Mouse (Mus musculus) gonadal fat pad, adult 2 months (tissue): ENCODE measurements around the gene Optc. TPM values are rescaled to one million over a fixed set of nuclear protein-coding genes. Genes with fewer than 3 reads are reported as not detected.

ENCODE experiments used
- DNase-seq: peaks from one replicate; pipeline ENCODE4 v3.0.0-alpha.2; 2012; ENCODE audit warnings: low read depth
- polyA plus RNA-seq: library from polyadenylated mRNA; depleted of rRNA; stranded (reverse); fragments of >200 nt; gene quantifications from 2 replicates; pipeline ENCODE4 v1.2.3, GENCODE M21; 2012; rRNA removed

Gene Optc
- polyA plus RNA-seq = 9.6 and 10.3 TPM in 2 replicates

GRCm38 (mm10) chr1:133907949-133908658, at the start of gene Optc:
Gene Optc (minus strand): TSS chr1:133907999.
- DNase-seq = no peak

GRCm38 (mm10) chr1:133954009-133954408, 46.2 kb upstream of the Optc start:
- no peak for DNase-seq

- DNase-seq = no peak
Measured at GRCm38 (mm10) chr1:133953261-133953742, 45.5 kb upstream of the Optc start.

- DNase-seq = no peak
Measured at GRCm38 (mm10) chr1:133951598-133951997, 43.8 kb upstream of the Optc start.

GRCm38 (mm10) chr1:133950061-133950782, 42.4 kb upstream of the Optc start:
- no peak for DNase-seq

GRCm38 (mm10) chr1:133945106-133945505, 37.3 kb upstream of the Optc start:
- DNase-seq = no peak

GRCm38 (mm10) chr1:133941904-133942303, 34.1 kb upstream of the Optc start:
- DNase-seq = no peak

- no peak for DNase-seq
Measured at GRCm38 (mm10) chr1:133941158-133941860, 33.5 kb upstream of the Optc start.

GRCm38 (mm10) chr1:133940481-133941092, 32.8 kb upstream of the Optc start:
- DNase-seq = no peak

- no peak for DNase-seq
Measured at GRCm38 (mm10) chr1:133939708-133940107, 31.9 kb upstream of the Optc start.

- no peak for DNase-seq
Measured at GRCm38 (mm10) chr1:133936169-133936568, 28.4 kb upstream of the Optc start.

GRCm38 (mm10) chr1:133934354-133934963, 26.7 kb upstream of the Optc start:
- no peak for DNase-seq

GRCm38 (mm10) chr1:133933301-133934195, 25.7 kb upstream of the Optc start:
- no peak for DNase-seq

- DNase-seq = no peak
Measured at GRCm38 (mm10) chr1:133929980-133930379, 22.2 kb upstream of the Optc start.

GRCm38 (mm10) chr1:133925223-133925622, 17.4 kb upstream of the Optc start:
- no peak for DNase-seq

- DNase-seq = no peak
Measured at GRCm38 (mm10) chr1:133924141-133924875, 16.5 kb upstream of the Optc start.

- no peak for DNase-seq
Measured at GRCm38 (mm10) chr1:133923071-133923470, 15.3 kb upstream of the Optc start.

- DNase-seq = no peak
Measured at GRCm38 (mm10) chr1:133921304-133921751, 13.5 kb upstream of the Optc start, which contains the start of gene Prelp. Gene Prelp (minus strand): TSS chr1:133921414.

- no peak for DNase-seq
Measured at GRCm38 (mm10) chr1:133920876-133921275, 13.1 kb upstream of the Optc start.

- no peak for DNase-seq
Measured at GRCm38 (mm10) chr1:133920401-133920800, 12.6 kb upstream of the Optc start.
